Mouse (Mus musculus) brain, embryonic 14.5 days (tissue): ENCODE data around the gene Mettl21c. TPM values are rescaled to one million over a fixed set of nuclear protein-coding genes. Genes with fewer than 3 reads are reported as not detected.
A peak's percentile ranks its signal among the peaks of the same experiment; 100 is the strongest.

Source experiments
- DNase-seq: peaks from one replicate; pipeline ENCODE4 v3.0.0-alpha.2; 2011; ENCODE audit warnings: low read depth
- CTCF ChIP-seq: fragments of 200-500 bp; IDR thresholded peaks from 2 replicates; pipeline ENCODE4 v1.5.1; 2012; ENCODE audit warnings: inconsistent platforms, mild to moderate bottlenecking, moderate library complexity, borderline replicate concordance; ENCODE audit not compliant: insufficient read depth, insufficient read length; ENCODE audit errors: extremely low read depth
- POLR2A ChIP-seq: fragments of 200-500 bp; IDR thresholded peaks from 2 replicates; pipeline ENCODE4 v1.6.1; 2012; ENCODE audit warnings: mild to moderate bottlenecking, inconsistent platforms, borderline replicate concordance; ENCODE audit not compliant: poor library complexity, insufficient read depth, insufficient read length, severe bottlenecking; ENCODE audit errors: extremely low read depth
- polyA plus RNA-seq: library from polyadenylated mRNA; depleted of rRNA; stranded (reverse); fragments of >200 nt; gene quantifications from 2 replicates; pipeline ENCODE4 v1.2.3, GENCODE M21; 2012; rRNA removed

The Mettl21c gene
- polyA plus RNA-seq, 1 experiment = 1.7 TPM

GRCm38 (mm10) chr1:44004513-44004912, 15.3 kb downstream of the Mettl21c start:
- TF ChIP-seq POLR2A = no peak
- TF ChIP-seq CTCF = no peak
- no peak for DNase-seq

GRCm38 (mm10) chr1:43996914-43997589, 22.8 kb downstream of the Mettl21c start:
- DNase-seq = no peak
- TF ChIP-seq POLR2A (no peak), CTCF (no peak)

- DNase-seq = no peak
- no peak for TF ChIP-seq CTCF
- TF ChIP-seq POLR2A = no peak
Observed at GRCm38 (mm10) chr1:43971089-43971488, 48.7 kb downstream of the Mettl21c start.

- TF ChIP-seq CTCF (no peak), POLR2A (no peak)
- DNase-seq = no peak
Observed at GRCm38 (mm10) chr1:43969361-43969760, 50.5 kb downstream of the Mettl21c start.

- TF ChIP-seq POLR2A = no peak
- peak; percentile 23; the same call in 1 of the 2 replicates for TF ChIP-seq CTCF
Observed at GRCm38 (mm10) chr1:43966756-43967155, 53.1 kb downstream of the Mettl21c start.

GRCm38 (mm10) chr1:43964381-43964780, 55.5 kb downstream of the Mettl21c start:
- DNase-seq = no peak
- no peak for TF ChIP-seq POLR2A
- TF ChIP-seq CTCF = no peak

More at GRCm38 (mm10) chr1:43966756-43967155, 53.1 kb downstream of the Mettl21c start:
- no peak for DNase-seq

Other genes starting within 250 kb of the Mettl21c start
- 21.3 and 22.1 TPM in 2 replicates for gene Uxs1, start 192.2 kb downstream of the Mettl21c start, polyA plus RNA-seq
- 23.4 and 31.9 TPM in 2 replicates for gene Tpp2, start 86.4 kb downstream of the Mettl21c start, polyA plus RNA-seq
- 0.15 and 0.23 TPM in 2 replicates for gene Gm8251, start 41.9 kb upstream of the Mettl21c start, polyA plus RNA-seq
- 20.7 and 32.6 TPM in 2 replicates for gene Tex30, start 82.4 kb upstream of the Mettl21c start, polyA plus RNA-seq
- gene Kdelc1, start 98.8 kb upstream of the Mettl21c start, polyA plus RNA-seq = 24.2 and 32.2 TPM in 2 replicates
- gene Bivm, start 98.9 kb upstream of the Mettl21c start, polyA plus RNA-seq = 19.7 and 20.9 TPM in 2 replicates
- 28.5 and 28.7 TPM in 2 replicates for gene Ercc5, start 127.7 kb upstream of the Mettl21c start, polyA plus RNA-seq
- not detected in 2 replicates for gene Mettl21e, start 198.9 kb upstream of the Mettl21c start, polyA plus RNA-seq